Mouse (Mus musculus): ENCODE results near the gene Recql5.

DNA sequence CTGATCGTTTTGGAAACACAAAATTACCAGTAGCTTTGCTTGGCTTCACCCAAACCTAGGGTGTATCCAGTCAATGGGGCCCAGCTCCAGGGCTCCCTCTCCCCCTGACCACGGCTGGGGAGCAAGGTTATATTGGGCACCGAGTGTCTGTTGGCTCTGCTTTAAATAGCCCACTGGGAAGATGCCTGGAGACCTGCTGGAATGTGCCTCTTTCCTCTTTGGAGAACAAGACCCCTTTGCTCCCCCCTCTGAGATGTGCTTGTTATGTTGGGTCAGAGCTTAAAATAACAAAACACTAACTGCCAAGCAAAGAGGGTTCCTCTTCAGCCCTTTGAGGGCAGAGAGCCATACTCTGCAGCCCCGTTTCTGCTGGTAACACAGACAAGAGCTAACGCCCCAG lies 31.1 kb downstream of the Recql5 start:
- no peak for TF ChIP-seq CTCF (IDR thresholded peaks at IDR 0.05; ENCODE audit: borderline replicate concordance, insufficient read depth, low read length)
- TF ChIP-seq POLR2A (IDR thresholded peaks at IDR 0.05; ENCODE audit: low read depth, low read length) = no peak

All from embryonic fibroblast, embryonic 13.5 days (primary cell).